Mouse (Mus musculus) midbrain, embryonic 14.5 days (tissue): ENCODE measurements around the gene Trpm4. TPM values are rescaled to one million over a fixed set of nuclear protein-coding genes. Genes with fewer than 3 reads are reported as not detected.

ENCODE experiments used
- ATAC-seq: fragments of 200-750 bp; cut with Nextera tagmentation; 2 replicates; pipeline ENCODE4 v1.8.0; 2017; ENCODE audit warnings: moderate number of reproducible peaks, moderate library complexity; ENCODE audit not compliant: low FRiP score, low TSS enrichment
- DNase-seq: peaks from one replicate; pipeline ENCODE4 v3.0.0-alpha.2; 2015
- H3K27ac ChIP-seq: fragments of 300-500 bp; sonication (generic); replicated peaks from 2 replicates; pipeline ENCODE4 v1.5.1; 2014; ENCODE audit warnings: mild to moderate bottlenecking, low read depth, low read length, moderate library complexity
- H3K27me3 ChIP-seq: fragments of 300-500 bp; sonication (generic); 2 replicates; pipeline ENCODE4 v1.6.1; 2014; ENCODE audit warnings: low read length, control low read depth, mixed read lengths; ENCODE audit not compliant: control insufficient read depth, insufficient read depth
- H3K36me3 ChIP-seq: fragments of 300-500 bp; sonication (generic); 2 replicates; pipeline ENCODE4 v1.6.1; 2014; ENCODE audit warnings: low read length, control low read depth; ENCODE audit not compliant: control insufficient read depth, insufficient read depth
- H3K4me1 ChIP-seq: fragments of 300-500 bp; sonication (generic); 2 replicates; pipeline ENCODE4 v1.6.1; 2014; ENCODE audit warnings: mild to moderate bottlenecking, antibody characterized with exemption, low read length, control low read depth; ENCODE audit not compliant: control insufficient read depth, insufficient read depth
- H3K4me2 ChIP-seq: fragments of 300-500 bp; sonication (generic); 2 replicates; pipeline ENCODE4 v1.6.1; 2014; ENCODE audit warnings: mild to moderate bottlenecking, low read length, moderate library complexity
- H3K4me3 ChIP-seq: fragments of 300-500 bp; sonication (generic); replicated peaks from 2 replicates; pipeline ENCODE4 v1.5.1; 2014; ENCODE audit warnings: low read depth, low read length
- H3K9ac ChIP-seq: fragments of 300-500 bp; sonication (generic); replicated peaks from 2 replicates; pipeline ENCODE4 v1.6.1; 2014; ENCODE audit warnings: mild to moderate bottlenecking, low read length, moderate library complexity
- H3K9me3 ChIP-seq: fragments of 300-500 bp; sonication (generic); 2 replicates; pipeline ENCODE4 v1.6.1; 2016; ENCODE audit warnings: low read length, control low read depth, mixed read lengths; ENCODE audit not compliant: control insufficient read depth
- WGBS: fragments of 180-500 bp; shearing (Covaris S2); extraction: QIAGEN DNeasy Blood & Tissue Kit; methylation state at CpG from one replicate; pipeline ENCODE4 v1.1.7; 2014; 5-methylcytosine and 5-hydroxymethylcytosine counted together
- polyA plus RNA-seq: library from polyadenylated mRNA; unstranded; fragments of >200 nt; fragmentation: Nextera tagmentation; extraction: Ambion mirVana; gene quantifications from 2 replicates; pipeline ENCODE4 v1.2.1, GENCODE M21; 2014

Trpm4 gene
- polyA plus RNA-seq: 8.4 and 9.5 TPM in 2 replicates

DNA sequence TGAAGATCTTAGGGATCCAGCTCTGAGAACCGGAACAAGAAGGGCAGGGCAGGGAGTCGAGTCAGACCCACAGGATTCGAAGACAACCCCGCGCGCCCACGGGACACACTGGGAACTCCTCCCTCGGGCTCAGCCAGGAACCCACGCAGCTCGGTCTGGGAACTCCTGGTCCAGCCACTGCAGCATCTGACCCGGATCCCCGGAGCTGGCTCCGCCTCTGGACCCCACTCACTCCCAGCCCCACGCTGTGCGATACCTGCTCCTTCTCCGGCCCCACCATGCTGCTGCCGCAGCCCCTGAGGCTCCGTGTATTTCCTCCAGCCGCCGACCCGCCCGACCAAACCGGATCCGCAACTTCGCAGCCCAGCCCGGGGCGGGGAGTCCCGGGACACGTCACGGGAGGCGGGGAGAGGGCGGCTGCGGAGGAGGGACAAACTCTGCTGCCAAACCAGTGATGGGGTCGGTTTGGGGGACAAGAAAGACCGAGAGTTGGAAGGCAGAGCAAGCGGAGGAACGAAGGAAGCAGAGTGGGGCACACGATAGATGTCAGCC is at the start of gene Trpm4:
TSS of gene Trpm4 (minus strand) at position 350 of the 552 bp plus-strand sequence.
- Histone ChIP-seq H3K9ac (peak within 1 kb of the TSS; percentile 55), H3K4me2 (peak within 1 kb of the TSS; percentile 92), H3K27me3 (peaks cover 3% of the 10 kb centered on the region; the same call in 1 of the 2 replicates), H3K4me3 (peak within 1 kb of the TSS; percentile 51), H3K27ac (0 out of 2 replicates have a peak within 1 kb of the TSS, but pooled peaks have one; percentile 41), H3K36me3 (no peaks in the 10 kb centered on the region), H3K9me3 (no peaks in the 10 kb centered on the region), H3K4me1 (peaks cover 5% of the 10 kb centered on the region; the same call in 1 of the 2 replicates)
- DNase-seq (peak; percentile 84), ATAC-seq (peak; percentile 53; the same call in 1 of the 2 replicates)
- WGBS: 0% methylated on average over 38 of the region's 38 CpGs

DNA sequence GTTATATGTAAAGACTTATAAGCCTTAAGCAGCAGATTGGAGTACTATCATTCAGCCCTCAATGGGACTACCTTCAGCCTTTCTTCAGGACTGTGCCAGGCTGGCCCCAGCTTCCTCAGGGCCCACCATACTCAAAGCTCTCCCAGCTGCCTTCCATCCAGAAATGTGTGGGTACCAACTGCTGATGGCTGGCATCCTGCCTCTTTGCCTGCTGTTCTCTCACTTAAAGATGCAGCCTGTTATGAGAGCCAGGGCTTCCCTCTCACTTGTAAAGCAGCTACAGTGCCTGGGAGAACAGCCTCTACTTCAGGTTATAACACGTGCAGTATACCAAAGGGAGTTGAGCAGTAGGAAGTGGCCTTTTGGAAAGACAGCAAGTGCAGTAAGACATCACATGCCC is 42.5 kb upstream of the Trpm4 start:
- DNase-seq (no peak), ATAC-seq (no peak)
- WGBS: 87% methylated on average over 1 of the region's 1 CpGs

DNA sequence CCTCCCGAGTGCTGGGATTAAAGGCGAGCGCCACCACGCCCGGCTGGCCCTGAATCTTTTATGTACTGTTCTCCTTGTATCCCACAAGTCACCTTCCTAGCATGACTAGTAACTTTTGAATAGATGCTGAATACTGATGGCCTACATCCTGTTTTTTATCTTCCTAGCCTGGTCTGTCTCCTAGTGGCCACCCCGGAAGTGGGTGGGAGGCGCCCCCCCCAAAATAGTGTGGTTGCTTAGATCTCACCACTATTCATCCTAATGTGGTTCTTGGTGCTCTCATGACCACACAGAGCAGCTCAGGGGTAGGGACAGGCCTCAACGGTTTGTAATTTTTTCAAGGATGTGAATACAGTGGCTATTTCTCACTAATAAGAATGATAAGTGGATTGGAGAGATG is 41.0 kb upstream of the Trpm4 start:
- peaks cover 72% of the 10 kb centered on the region for H3K36me3 ChIP-seq

More for the DNA sequence above, 42.5 kb upstream of the Trpm4 start:
- Histone ChIP-seq H3K4me2 (no peak overlapping the region), H3K36me3 (peaks cover 86% of the 10 kb centered on the region), H3K9me3 (no peaks in the 10 kb centered on the region), H3K4me3 (no peak overlapping the region), H3K9ac (no peak overlapping the region), H3K4me1 (no peaks in the 10 kb centered on the region), H3K27ac (no peak overlapping the region), H3K27me3 (no peaks in the 10 kb centered on the region)

GRCm38 (mm10) chr7:45372371-45372770 is 38.8 kb upstream of the Trpm4 start:
- Histone ChIP-seq H3K4me1 (peaks cover 19% of the 10 kb centered on the region), H3K9ac (no peak overlapping the region), H3K27ac (no peak overlapping the region), H3K4me2 (no peak overlapping the region), H3K4me3 (no peak overlapping the region), H3K9me3 (no peaks in the 10 kb centered on the region), H3K36me3 (peaks cover 50% of the 10 kb centered on the region), H3K27me3 (peaks cover 16% of the 10 kb centered on the region)
- 79% methylated on average over 5 of the region's 5 CpGs for WGBS
- ATAC-seq: no peak
- DNase-seq: no peak

More for the DNA sequence above, 41.0 kb upstream of the Trpm4 start:
- Histone ChIP-seq H3K9me3 (no peaks in the 10 kb centered on the region), H3K27ac (no peak overlapping the region), H3K9ac (no peak overlapping the region), H3K4me1 (peaks cover 10% of the 10 kb centered on the region; the same call in 1 of the 2 replicates), H3K4me3 (no peak overlapping the region), H3K4me2 (no peak overlapping the region), H3K27me3 (peaks cover 5% of the 10 kb centered on the region; the same call in 1 of the 2 replicates)
- ATAC-seq (no peak), DNase-seq (no peak)
- WGBS: 93% methylated on average over 8 of the region's 8 CpGs

DNA sequence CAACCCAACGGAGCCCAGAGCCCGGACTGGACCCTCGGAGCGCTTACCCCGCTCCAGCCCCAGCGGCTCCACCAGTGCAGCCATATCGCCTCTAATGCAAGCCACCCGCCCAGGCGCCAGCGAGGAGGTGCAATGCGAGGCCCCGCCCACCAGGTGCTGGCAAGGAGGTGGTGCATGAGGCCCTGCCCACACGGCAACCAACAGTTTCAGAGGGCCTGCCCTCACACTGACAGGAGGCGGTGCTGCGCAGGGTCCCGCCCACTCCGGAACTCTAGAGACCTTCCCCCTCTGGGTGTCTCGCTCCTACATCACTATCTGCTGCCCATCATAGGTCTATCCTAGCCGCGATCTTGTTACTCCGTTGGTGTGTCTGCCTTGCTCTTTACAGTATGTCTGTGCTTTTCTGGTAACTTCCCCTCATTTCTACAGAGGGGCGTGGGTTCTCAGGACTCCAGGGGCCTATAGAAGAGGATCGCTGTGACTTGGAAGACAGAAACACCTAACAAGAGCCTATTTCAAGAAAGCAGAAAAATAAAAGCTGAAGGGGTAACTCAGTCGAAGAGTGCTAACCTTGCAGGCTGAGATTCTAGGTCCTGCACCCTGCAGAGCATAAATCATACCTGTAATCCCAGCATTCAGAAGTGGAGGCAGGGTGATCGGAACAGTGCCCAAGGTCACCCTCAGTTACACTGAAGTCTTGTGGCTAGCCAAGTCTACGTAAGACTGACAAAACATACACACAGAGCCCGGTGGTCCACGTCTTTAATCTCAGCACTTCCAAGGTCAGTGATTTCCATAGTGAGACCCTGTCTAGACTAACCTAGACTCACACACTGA is 37.1 kb upstream of the Trpm4 start, which contains the start of gene Lin7b:
TSS of gene Lin7b (minus strand) at position 109 of the 837 bp plus-strand sequence.
- peak; percentile 28; the same call in 1 of the 2 replicates for ATAC-seq
- Histone ChIP-seq H3K9me3 (no peaks in the 10 kb centered on the region), H3K36me3 (peaks cover 34% of the 10 kb centered on the region), H3K27ac (no peak within 1 kb of the TSS), H3K9ac (peak within 1 kb of the TSS; percentile 56), H3K27me3 (peaks cover 16% of the 10 kb centered on the region), H3K4me3 (peak within 1 kb of the TSS; percentile 48), H3K4me2 (peak within 1 kb of the TSS; percentile 93), H3K4me1 (peaks cover 22% of the 10 kb centered on the region)
- 11% methylated on average over 28 of the region's 28 CpGs for WGBS
- peak; percentile 83 for DNase-seq

- Histone ChIP-seq H3K9ac (peak overlapping the region; percentile 56), H3K4me3 (peak overlapping the region; percentile 48), H3K9me3 (no peaks in the 10 kb centered on the region), H3K4me2 (peak overlapping the region; percentile 93), H3K27me3 (peaks cover 16% of the 10 kb centered on the region), H3K27ac (no peak overlapping the region), H3K36me3 (peaks cover 27% of the 10 kb centered on the region), H3K4me1 (peaks cover 29% of the 10 kb centered on the region)
- DNase-seq: peak; percentile 64
- peak; percentile 1; the same call in 1 of the 2 replicates for ATAC-seq
- WGBS: 9% methylated on average over 52 of the region's 52 CpGs
Observed at GRCm38 (mm10) chr7:45369836-45370474, 36.4 kb upstream of the Trpm4 start.

DNA sequence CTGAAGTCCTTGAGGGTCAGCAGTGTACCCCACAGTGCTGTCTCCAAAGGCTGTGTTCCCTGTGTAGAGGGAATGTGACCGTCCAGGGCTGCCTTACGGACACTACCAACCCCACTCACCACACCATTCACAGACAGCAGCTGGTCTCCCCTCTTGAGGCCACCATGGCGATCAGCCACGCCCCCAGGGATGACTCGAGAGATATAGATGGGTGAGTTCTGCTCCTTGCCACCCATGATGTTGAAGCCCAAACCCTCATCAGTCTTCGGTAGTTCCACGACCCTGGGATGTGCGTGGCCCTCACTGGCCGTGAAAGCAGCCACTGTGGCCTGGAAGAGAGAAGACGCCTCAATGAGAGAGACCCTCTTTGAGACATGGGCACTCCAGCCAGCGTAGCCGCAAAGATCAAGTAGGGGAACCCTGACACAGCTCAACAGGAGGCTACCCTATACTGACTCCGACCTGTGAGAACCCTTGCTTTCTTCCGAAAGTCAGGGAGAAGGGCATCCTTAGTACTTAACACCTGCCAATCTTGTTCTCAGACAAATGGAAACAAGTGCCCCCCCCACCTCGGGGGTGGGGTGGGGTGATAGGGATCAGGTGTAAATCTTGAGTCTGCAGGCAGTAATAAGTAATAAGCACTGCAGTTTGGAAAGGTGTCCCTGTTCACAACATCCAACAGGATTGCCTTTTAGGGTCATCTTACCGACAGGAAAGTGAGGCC is 35.6 kb upstream of the Trpm4 start:
- Histone ChIP-seq H3K27ac (no peak overlapping the region), H3K4me2 (peak overlapping the region; percentile 93), H3K27me3 (peaks cover 16% of the 10 kb centered on the region), H3K4me3 (peak overlapping the region; percentile 48; the same call in 1 of the 2 replicates), H3K9me3 (no peaks in the 10 kb centered on the region), H3K36me3 (peaks cover 23% of the 10 kb centered on the region), H3K4me1 (peaks cover 34% of the 10 kb centered on the region), H3K9ac (no peak overlapping the region)
- no peak for DNase-seq
- WGBS: 75% methylated on average over 16 of the region's 16 CpGs
- ATAC-seq: no peak

GRCm38 (mm10) chr7:45368178-45368577 is 34.6 kb upstream of the Trpm4 start:
- Histone ChIP-seq H3K9me3 (no peaks in the 10 kb centered on the region), H3K9ac (peak overlapping the region; percentile 64), H3K27me3 (peaks cover 16% of the 10 kb centered on the region), H3K4me3 (peak overlapping the region; percentile 83), H3K4me2 (peak overlapping the region; percentile 89), H3K36me3 (peaks cover 12% of the 10 kb centered on the region), H3K27ac (0 out of 2 replicates have a peak overlapping the region, but pooled peaks have one; percentile 81), H3K4me1 (peaks cover 34% of the 10 kb centered on the region)
- ATAC-seq (no peak), DNase-seq (peak; percentile 11)
- WGBS: 81% methylated on average over 15 of the region's 15 CpGs
